Mouse (Mus musculus) forebrain, embryonic 12.5 days (tissue): ENCODE measurements around the gene Pgm3. TPM values are rescaled to one million over a fixed set of nuclear protein-coding genes. Genes with fewer than 3 reads are reported as not detected.

Source experiments
- ATAC-seq: fragments of 200-750 bp; cut with Nextera tagmentation; 2 replicates; pipeline ENCODE4 v1.8.0; 2017; ENCODE audit warnings: moderate TSS enrichment; ENCODE audit not compliant: low FRiP score
- H3K27ac ChIP-seq: fragments of 300-500 bp; sonication (generic); 2 replicates; pipeline ENCODE4 v1.5.1; 2016; ENCODE audit warnings: mild to moderate bottlenecking
- H3K27me3 ChIP-seq: fragments of 300-500 bp; sonication (generic); 2 replicates; pipeline ENCODE4 v1.6.1; 2016; ENCODE audit warnings: mild to moderate bottlenecking
- H3K36me3 ChIP-seq: fragments of 300-500 bp; sonication (generic); replicated peaks from 2 replicates; pipeline ENCODE4 v1.6.1; 2016; ENCODE audit warnings: mild to moderate bottlenecking
- H3K4me1 ChIP-seq: fragments of 300-500 bp; sonication (generic); 2 replicates; pipeline ENCODE4 v1.6.1; 2016
- H3K4me2 ChIP-seq: fragments of 300-500 bp; sonication (generic); 2 replicates; pipeline ENCODE4 v1.6.1; 2016; ENCODE audit warnings: mild to moderate bottlenecking, moderate library complexity
- H3K4me3 ChIP-seq: fragments of 300-500 bp; sonication (generic); replicated peaks from 2 replicates; pipeline ENCODE4 v1.5.1; 2016; ENCODE audit warnings: mild to moderate bottlenecking
- H3K9ac ChIP-seq: fragments of 300-500 bp; sonication (generic); 2 replicates; pipeline ENCODE4 v1.6.1; 2016; ENCODE audit warnings: mild to moderate bottlenecking
- H3K9me3 ChIP-seq: fragments of 300-500 bp; sonication (generic); 2 replicates; pipeline ENCODE4 v1.6.1; 2016
- WGBS: fragments of 180-500 bp; shearing (Covaris S2); methylation state at CpG from one replicate; pipeline ENCODE4 v1.1.7; 2016; 5-methylcytosine and 5-hydroxymethylcytosine counted together
- polyA plus RNA-seq: library from polyadenylated mRNA; unstranded; fragments of >200 nt; fragmentation: Nextera tagmentation; extraction: Ambion mirVana; gene quantifications from 2 replicates; pipeline ENCODE4 v1.2.1, GENCODE M21; 2016

The Pgm3 gene
- polyA plus RNA-seq, 1 experiment from 2014 or later: 36.6 TPM

DNA sequence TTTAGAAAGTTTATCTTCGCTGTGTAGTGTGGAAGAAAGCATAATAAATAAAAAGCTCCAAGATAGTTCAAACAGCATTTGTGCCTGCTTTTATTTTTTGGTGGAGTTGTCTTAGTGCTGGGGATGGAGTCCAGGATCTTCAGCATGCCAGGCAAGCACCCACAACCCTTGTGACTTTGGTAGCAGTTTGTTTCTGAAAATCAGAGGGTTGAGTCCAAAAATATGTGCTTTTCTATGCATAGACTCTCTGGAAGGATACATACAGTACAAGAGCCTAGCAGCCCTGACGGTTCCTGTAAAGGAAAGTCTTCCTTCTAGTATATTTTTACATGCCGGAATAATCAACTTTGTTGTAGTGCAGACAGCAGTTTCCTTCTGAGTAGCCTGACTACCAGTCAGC, 20.9 kb downstream of the Pgm3 start:
- Histone ChIP-seq H3K27ac (no peak overlapping the region), H3K36me3 (peaks cover 48% of the 10 kb centered on the region), H3K9me3 (no peaks in the 10 kb centered on the region), H3K4me3 (no peak overlapping the region), H3K27me3 (no peaks in the 10 kb centered on the region), H3K4me2 (no peak overlapping the region), H3K4me1 (no peaks in the 10 kb centered on the region), H3K9ac (no peak overlapping the region)
- ATAC-seq: no peak
- 93% methylated on average over 3 of the region's 3 CpGs for WGBS

DNA sequence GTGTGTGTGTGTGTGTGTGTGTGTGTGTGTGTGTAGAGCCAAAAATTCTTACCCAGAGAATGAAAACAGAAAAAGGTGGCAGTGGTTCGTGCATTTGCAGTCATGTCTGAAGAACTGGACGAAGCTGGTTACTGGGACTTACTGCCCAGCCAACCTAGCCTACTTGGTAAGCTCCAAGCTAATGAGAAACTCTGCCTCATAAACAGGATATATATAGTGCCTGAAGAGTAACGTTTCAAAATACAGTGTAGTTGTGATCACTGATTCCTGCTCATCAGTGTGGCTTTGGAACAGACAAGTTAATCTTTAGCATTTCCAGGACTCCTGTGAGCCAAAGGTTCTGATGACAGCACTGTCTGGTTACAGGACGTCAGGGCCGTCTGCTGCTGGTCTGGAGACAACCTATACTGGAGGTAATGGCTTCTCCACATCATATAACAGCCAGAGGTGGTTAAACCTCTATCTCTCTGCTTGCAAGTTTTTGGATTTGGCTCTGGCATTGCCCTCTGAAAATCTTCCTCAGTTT, 21.9 kb downstream of the Pgm3 start:
- H3K9ac ChIP-seq: no peak overlapping the region
- 94% methylated on average over 5 of the region's 5 CpGs for WGBS
- no peaks in the 10 kb centered on the region for H3K27me3 ChIP-seq
- no peaks in the 10 kb centered on the region for H3K9me3 ChIP-seq
- H3K36me3 ChIP-seq: peaks cover 46% of the 10 kb centered on the region
- no peak overlapping the region for H3K4me2 ChIP-seq
- H3K4me3 ChIP-seq: no peak overlapping the region
- no peak overlapping the region for H3K27ac ChIP-seq
- ATAC-seq: no peak
- H3K4me1 ChIP-seq: no peaks in the 10 kb centered on the region

DNA sequence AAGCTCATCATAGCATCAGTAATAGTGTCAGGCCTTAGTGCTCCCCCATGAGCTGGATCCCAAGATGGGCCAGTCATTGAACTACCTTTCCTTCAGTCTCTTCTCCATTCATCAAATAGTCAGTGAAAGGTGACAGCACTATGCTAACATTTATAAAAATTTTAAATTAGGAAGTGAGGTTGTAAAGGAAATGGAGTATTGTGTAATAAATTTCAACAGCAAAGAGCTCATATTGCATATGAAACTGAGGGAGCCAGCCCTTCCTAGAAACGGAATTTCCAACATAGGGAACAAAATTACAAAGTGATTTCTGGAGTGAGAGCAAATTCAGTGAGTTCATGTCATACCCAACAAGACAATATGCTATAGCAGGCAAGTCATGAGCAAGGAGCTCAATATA, 27.1 kb downstream of the Pgm3 start:
- Histone ChIP-seq H3K36me3 (peaks cover 22% of the 10 kb centered on the region), H3K4me3 (no peak overlapping the region), H3K9ac (no peak overlapping the region), H3K27ac (no peak overlapping the region), H3K9me3 (no peaks in the 10 kb centered on the region), H3K4me2 (no peak overlapping the region), H3K4me1 (no peaks in the 10 kb centered on the region; the same call in 1 of the 2 replicates), H3K27me3 (no peaks in the 10 kb centered on the region)
- WGBS: 79% methylated on average over 1 of the region's 1 CpGs
- ATAC-seq: no peak

- peak overlapping the region; percentile 59 for H3K27ac ChIP-seq
- H3K27me3 ChIP-seq: no peaks in the 10 kb centered on the region
- H3K4me2 ChIP-seq: no peak overlapping the region
- H3K9me3 ChIP-seq: no peaks in the 10 kb centered on the region
- WGBS: 47% methylated on average over 3 of the region's 3 CpGs
- no peaks in the 10 kb centered on the region; the same call in 1 of the 2 replicates for H3K4me1 ChIP-seq
- ATAC-seq: peak; percentile 58; the same call in 1 of the 2 replicates
- H3K36me3 ChIP-seq: peaks cover 13% of the 10 kb centered on the region
- H3K9ac ChIP-seq: no peak overlapping the region
- no peak overlapping the region for H3K4me3 ChIP-seq
Observed at GRCm38 (mm10) chr9:86543451-86543850, 28.2 kb downstream of the Pgm3 start.

DNA sequence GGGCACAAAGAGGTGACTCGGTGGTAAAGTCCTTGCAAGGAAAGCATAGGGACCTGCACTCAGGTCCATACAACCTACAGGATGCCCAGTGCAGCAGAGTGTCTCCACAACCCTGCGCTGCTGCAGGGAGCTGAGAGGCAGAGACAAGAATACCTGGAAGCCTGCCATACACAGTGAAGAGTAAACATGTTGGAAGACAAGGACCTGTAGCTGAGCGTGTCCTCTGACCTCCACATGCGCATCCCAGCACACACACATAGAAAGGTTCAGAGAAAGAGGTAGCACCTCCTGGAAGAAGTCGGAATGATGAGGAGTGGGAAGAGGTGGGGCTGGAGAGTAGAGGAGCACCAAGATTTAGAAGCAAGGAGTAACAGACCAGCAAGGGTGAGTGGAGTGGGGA, 37.6 kb downstream of the Pgm3 start:
- H3K4me3 ChIP-seq: no peak overlapping the region
- no peak overlapping the region for H3K27ac ChIP-seq
- no peak overlapping the region for H3K4me2 ChIP-seq
- peaks cover 22% of the 10 kb centered on the region for H3K36me3 ChIP-seq
- no peak overlapping the region for H3K9ac ChIP-seq
- WGBS: 85% methylated on average over 5 of the region's 5 CpGs
- ATAC-seq: no peak
- H3K4me1 ChIP-seq: no peaks in the 10 kb centered on the region
- H3K27me3 ChIP-seq: no peaks in the 10 kb centered on the region
- H3K9me3 ChIP-seq: no peaks in the 10 kb centered on the region

DNA sequence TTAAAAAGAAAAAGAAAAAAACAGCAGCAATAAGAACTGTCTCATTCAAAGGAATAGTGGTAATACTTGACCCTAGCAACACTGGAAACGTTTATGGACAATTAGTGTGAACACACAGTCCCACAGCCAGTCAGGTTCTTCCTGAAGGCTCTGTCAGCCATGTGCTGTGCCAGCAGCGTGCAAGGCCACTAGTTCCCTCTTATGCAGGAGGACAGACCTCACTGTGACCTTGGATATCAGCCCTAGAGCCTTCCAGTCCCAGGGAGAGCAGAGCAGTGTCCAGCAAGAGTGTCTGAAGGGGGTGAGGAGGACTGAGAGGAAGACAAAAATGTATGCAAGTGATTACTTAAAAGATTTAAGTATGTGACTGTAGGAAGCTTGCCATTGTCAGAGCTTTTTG, 46.0 kb downstream of the Pgm3 start:
- 0 out of 2 replicates have a peak, but pooled peaks cover 6% of the 10 kb centered on the region for H3K36me3 ChIP-seq
- no peaks in the 10 kb centered on the region for H3K9me3 ChIP-seq
- ATAC-seq: no peak
- H3K9ac ChIP-seq: no peak overlapping the region
- H3K4me3 ChIP-seq: no peak overlapping the region
- no peaks in the 10 kb centered on the region for H3K4me1 ChIP-seq
- H3K27me3 ChIP-seq: no peaks in the 10 kb centered on the region
- 68% methylated on average over 2 of the region's 2 CpGs for WGBS
- H3K27ac ChIP-seq: no peak overlapping the region
- H3K4me2 ChIP-seq: no peak overlapping the region

DNA sequence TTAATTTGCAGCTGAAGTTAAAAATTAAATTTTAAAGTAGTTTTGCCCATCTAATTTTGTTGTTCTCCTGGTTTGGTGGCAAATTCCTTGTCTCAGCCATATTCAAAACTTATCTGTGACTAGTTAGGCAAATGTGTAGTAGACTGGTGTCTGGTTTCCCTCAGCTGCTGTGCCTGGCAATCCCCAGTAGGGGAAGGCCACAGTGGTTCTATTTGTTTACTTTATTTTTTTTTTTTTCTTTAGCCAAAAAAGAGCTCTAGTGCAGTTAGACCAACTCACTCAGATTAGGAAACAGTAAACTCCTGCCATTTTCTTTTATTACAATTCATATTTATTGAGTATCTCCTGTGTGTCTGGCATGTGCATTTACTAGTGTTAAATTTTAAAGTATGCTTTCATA, 49.3 kb downstream of the Pgm3 start:
- Histone ChIP-seq H3K4me2 (no peak overlapping the region), H3K9me3 (no peaks in the 10 kb centered on the region), H3K27ac (no peak overlapping the region), H3K36me3 (peaks cover 11% of the 10 kb centered on the region), H3K4me1 (no peaks in the 10 kb centered on the region), H3K27me3 (no peaks in the 10 kb centered on the region), H3K9ac (no peak overlapping the region), H3K4me3 (no peak overlapping the region)
- no peak for ATAC-seq

DNA sequence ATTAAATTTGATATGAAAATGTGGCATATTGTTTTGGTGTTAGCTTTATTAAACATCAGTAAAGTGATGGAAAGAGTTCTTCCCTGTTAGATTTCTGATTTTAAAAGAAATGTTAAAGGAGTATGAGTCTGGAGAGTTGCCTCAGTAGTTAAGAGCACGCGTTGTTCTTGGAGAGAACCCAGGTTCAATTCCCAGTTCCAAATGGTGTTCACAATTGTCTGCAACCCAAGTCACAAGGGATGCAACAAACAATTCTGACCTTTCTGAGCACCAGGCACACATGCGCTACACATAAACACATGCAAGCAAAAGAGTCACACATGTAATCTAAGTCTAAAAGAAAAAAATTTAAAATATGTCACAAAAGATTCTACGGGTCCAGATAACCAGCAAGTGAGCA, 56.8 kb downstream of the Pgm3 start:
- WGBS: 96% methylated on average over 4 of the region's 4 CpGs
- H3K36me3 ChIP-seq: peaks cover 17% of the 10 kb centered on the region
- ATAC-seq: no peak

GRCm38 (mm10) chr9:86514390-86514789, 57.3 kb downstream of the Pgm3 start:
- 84% methylated on average over 3 of the region's 3 CpGs for WGBS
- no peaks in the 10 kb centered on the region for H3K9me3 ChIP-seq
- H3K27me3 ChIP-seq: no peaks in the 10 kb centered on the region
- no peak overlapping the region for H3K4me2 ChIP-seq
- H3K4me3 ChIP-seq: no peak overlapping the region
- H3K27ac ChIP-seq: no peak overlapping the region
- peaks cover 16% of the 10 kb centered on the region for H3K36me3 ChIP-seq
- no peak for ATAC-seq
- no peak overlapping the region for H3K9ac ChIP-seq
- no peaks in the 10 kb centered on the region for H3K4me1 ChIP-seq

More for the DNA sequence above, 56.8 kb downstream of the Pgm3 start:
- Histone ChIP-seq H3K27me3 (no peaks in the 10 kb centered on the region), H3K9me3 (no peaks in the 10 kb centered on the region), H3K4me2 (no peak overlapping the region), H3K9ac (no peak overlapping the region), H3K4me1 (no peaks in the 10 kb centered on the region), H3K4me3 (no peak overlapping the region), H3K27ac (no peak overlapping the region)

DNA sequence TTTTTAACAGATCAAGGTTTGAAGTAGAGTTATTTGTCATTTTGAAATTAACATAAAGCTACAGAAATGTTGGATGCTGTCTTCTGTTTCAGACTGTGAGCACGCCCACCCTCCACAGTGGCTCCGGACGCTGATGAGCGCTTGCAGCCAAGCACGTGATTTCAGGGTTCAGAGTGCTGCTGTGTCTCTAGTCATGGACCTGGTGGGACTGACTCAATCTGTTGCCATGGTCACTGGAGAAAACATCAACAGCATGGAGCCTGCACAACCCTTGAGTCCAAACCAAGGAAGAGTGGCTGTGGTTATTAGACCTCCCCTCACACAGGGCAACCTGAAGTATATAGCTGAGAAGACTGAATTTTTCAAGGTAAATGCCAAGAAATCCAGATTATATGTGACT, 57.9 kb downstream of the Pgm3 start:
- ATAC-seq: no peak
- H3K36me3 ChIP-seq: peaks cover 16% of the 10 kb centered on the region
- H3K9ac ChIP-seq: no peak overlapping the region
- H3K4me3 ChIP-seq: no peak overlapping the region
- H3K4me2 ChIP-seq: no peak overlapping the region
- H3K27ac ChIP-seq: no peak overlapping the region
- no peaks in the 10 kb centered on the region for H3K27me3 ChIP-seq
- no peaks in the 10 kb centered on the region for H3K4me1 ChIP-seq
- no peaks in the 10 kb centered on the region for H3K9me3 ChIP-seq
- 84% methylated on average over 5 of the region's 5 CpGs for WGBS

GRCm38 (mm10) chr9:86507437-86507836, 64.2 kb downstream of the Pgm3 start:
- no peak overlapping the region for H3K4me3 ChIP-seq
- H3K27ac ChIP-seq: no peak overlapping the region
- H3K27me3 ChIP-seq: no peaks in the 10 kb centered on the region
- no peaks in the 10 kb centered on the region for H3K9me3 ChIP-seq
- no peak for ATAC-seq
- H3K4me2 ChIP-seq: no peak overlapping the region
- no peak overlapping the region for H3K9ac ChIP-seq
- H3K36me3 ChIP-seq: peaks cover 5% of the 10 kb centered on the region; the same call in 1 of the 2 replicates
- H3K4me1 ChIP-seq: no peaks in the 10 kb centered on the region
- WGBS: 88% methylated on average over 4 of the region's 4 CpGs
